Mouse (Mus musculus) midbrain, embryonic 12.5 days (tissue): ENCODE data around the gene Lyve1. TPM values are rescaled to one million over a fixed set of nuclear protein-coding genes. Genes with fewer than 3 reads are reported as not detected.

Source experiments
- ATAC-seq: fragments of 200-750 bp; cut with Nextera tagmentation; 2 replicates; pipeline ENCODE4 v1.8.0; 2017; ENCODE audit warnings: low read depth, moderate TSS enrichment, moderate library complexity; ENCODE audit not compliant: low FRiP score
- H3K27ac ChIP-seq: fragments of 300-500 bp; sonication (generic); replicated peaks from 2 replicates; pipeline ENCODE4 v1.5.1; 2016; ENCODE audit warnings: mild to moderate bottlenecking
- H3K27me3 ChIP-seq: fragments of 300-500 bp; sonication (generic); 2 replicates; pipeline ENCODE4 v1.6.1; 2016; ENCODE audit warnings: mild to moderate bottlenecking
- H3K36me3 ChIP-seq: fragments of 300-500 bp; sonication (generic); 2 replicates; pipeline ENCODE4 v1.6.1; 2016
- H3K4me1 ChIP-seq: fragments of 300-500 bp; sonication (generic); 2 replicates; pipeline ENCODE4 v1.6.1; 2016
- H3K4me2 ChIP-seq: fragments of 300-500 bp; sonication (generic); replicated peaks from 2 replicates; pipeline ENCODE4 v1.6.1; 2016; ENCODE audit warnings: mild to moderate bottlenecking, moderate library complexity
- H3K4me3 ChIP-seq: fragments of 300-500 bp; sonication (generic); 2 replicates; pipeline ENCODE4 v1.5.1; 2016; ENCODE audit warnings: mild to moderate bottlenecking
- H3K9ac ChIP-seq: fragments of 300-500 bp; sonication (generic); replicated peaks from 2 replicates; pipeline ENCODE4 v1.6.1; 2016; ENCODE audit warnings: mild to moderate bottlenecking, moderate library complexity
- H3K9me3 ChIP-seq: fragments of 300-500 bp; sonication (generic); 2 replicates; pipeline ENCODE4 v1.6.1; 2016; ENCODE audit warnings: mild to moderate bottlenecking
- WGBS: fragments of 180-500 bp; shearing (Covaris S2); methylation state at CpG from one replicate; pipeline ENCODE4 v1.1.7; 2016; 5-methylcytosine and 5-hydroxymethylcytosine counted together
- microRNA-seq: library from miRNA; unstranded; fragments of <30 nt; microRNA quantifications from one replicate; pipeline ENCODE4, GENCODE M21; 2017
- polyA plus RNA-seq: library from polyadenylated mRNA; unstranded; fragments of >200 nt; fragmentation: Nextera tagmentation; extraction: Ambion mirVana; gene quantifications from 2 replicates; pipeline ENCODE4 v1.2.1, GENCODE M21; 2016

Lyve1 gene
- polyA plus RNA-seq, 1 experiment from 2014 or later, result 9.2 TPM

DNA sequence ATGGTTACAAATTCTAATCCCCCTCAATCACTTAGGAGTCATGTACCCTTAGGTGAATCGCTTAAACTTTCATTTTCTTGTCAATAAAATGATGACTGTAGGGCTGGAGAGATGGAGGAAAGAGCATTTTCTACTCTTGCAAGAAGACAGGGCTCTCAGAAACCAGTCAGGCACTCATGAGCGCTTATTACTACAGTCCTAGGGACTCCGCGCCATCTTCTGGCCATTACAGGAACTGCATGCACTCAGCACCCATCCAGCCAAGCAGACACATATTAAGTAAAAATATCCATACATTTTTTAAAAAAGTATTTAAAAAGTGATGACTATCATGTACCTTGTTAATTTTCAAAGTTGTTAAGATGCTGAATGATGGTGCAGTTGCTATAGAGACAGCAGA lies 62.0 kb downstream of the Lyve1 start:
- under 1% methylated on average over 4 of the region's 4 CpGs for WGBS
- H3K4me1 ChIP-seq, result no peaks in the 10 kb centered on the region
- H3K27ac ChIP-seq, result no peak overlapping the region
- H3K27me3 ChIP-seq, result no peaks in the 10 kb centered on the region
- H3K36me3 ChIP-seq, result no peaks in the 10 kb centered on the region
- peak; percentile 58; the same call in 1 of the 2 replicates for ATAC-seq
- H3K9ac ChIP-seq, result no peak overlapping the region
- H3K4me3 ChIP-seq, result no peak overlapping the region
- no peaks in the 10 kb centered on the region for H3K9me3 ChIP-seq
- no peak overlapping the region for H3K4me2 ChIP-seq

Small RNA genes within 50 kb of the gene (microRNA-seq; reads per million reads assigned to microRNA genes)
- gene Gm47282, result not detected

Other genes with a start within 250 kb of the Lyve1 start
- gene Sbf2, start 248.3 kb downstream of the Lyve1 start, polyA plus RNA-seq, result 55.8 and 57.7 TPM in 2 replicates
- 3.5 and 3.9 TPM in 2 replicates for gene Adm, start 235.6 kb downstream of the Lyve1 start, polyA plus RNA-seq
- gene Ampd3, start 95.0 kb downstream of the Lyve1 start, polyA plus RNA-seq, result 1.2 and 2.2 TPM in 2 replicates
- 27.0 and 28.6 TPM in 2 replicates for gene Rnf141, start 18.8 kb downstream of the Lyve1 start, polyA plus RNA-seq
- 1.2 and 1.8 TPM in 2 replicates for gene Mrvi1, start 119.2 kb upstream of the Lyve1 start, polyA plus RNA-seq
- 102 and 105 TPM in 2 replicates for gene Ctr9, start 165.7 kb upstream of the Lyve1 start, polyA plus RNA-seq
- gene Eif4g2, start 219.8 kb upstream of the Lyve1 start, polyA plus RNA-seq, result 1,594 and 1,624 TPM in 2 replicates